Mouse (Mus musculus) right cerebral cortex, postnatal 10 days (tissue): ENCODE measurements at regions not wholly inside any gene's neighbourhood (a gene's known extent, or its start where the extent isn't known, plus 50 kb on each side); places are given as distances from the start of the nearest gene placed in this dataset.

Source experiments
- DNase-seq, 2 experiments: peaks; one replicate each; pipeline ENCODE4 v3.0.0; 2021; ENCODE audit warnings: low spot score in 2 of 2

DNA sequence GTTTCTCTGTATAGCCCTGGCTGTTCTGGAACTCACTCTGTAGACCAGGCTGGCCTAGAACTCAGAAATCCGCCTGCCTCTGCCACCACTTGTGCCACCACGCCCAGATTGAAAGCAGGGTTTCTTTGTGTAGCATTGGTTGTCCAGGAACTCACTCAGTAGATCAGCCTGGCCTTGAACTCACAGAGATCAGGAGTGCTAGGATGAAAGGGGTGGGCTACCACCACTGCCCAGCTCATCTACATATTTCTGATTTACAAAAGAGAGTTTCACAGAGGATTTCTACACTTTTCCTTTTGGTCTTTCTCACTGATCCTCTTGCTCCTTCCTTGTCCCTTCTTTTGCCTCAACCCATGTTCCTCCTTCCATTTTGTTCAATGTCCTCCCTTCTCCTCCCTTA is 53.1 kb upstream of the Lbx1 start:
- no peak for DNase-seq

DNA sequence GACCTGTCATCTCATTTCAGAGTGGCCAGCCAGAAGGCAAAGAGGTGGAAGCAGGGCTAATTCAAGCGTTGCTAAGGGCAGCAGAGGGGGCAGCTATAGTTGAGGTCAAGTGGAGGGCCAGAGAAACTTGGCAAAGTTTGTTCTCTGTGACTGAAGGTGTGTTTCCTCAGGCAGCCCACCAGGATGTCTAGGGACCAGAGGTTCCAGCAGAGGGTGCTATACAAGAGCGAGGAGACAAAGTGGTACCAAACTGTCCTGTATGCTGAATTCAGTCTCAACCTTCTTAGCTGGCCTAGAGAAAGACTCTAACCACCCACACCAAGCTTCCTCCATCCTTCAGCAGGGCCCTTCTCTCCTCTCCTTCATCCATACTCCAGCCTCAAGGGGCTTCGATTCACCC is 62.2 kb upstream of the Lbx1 start:
- no peak for DNase-seq

- no peak for DNase-seq
Measured at GRCm38 (mm10) chr19:45299341-45299740, 63.7 kb upstream of the Lbx1 start.

DNA sequence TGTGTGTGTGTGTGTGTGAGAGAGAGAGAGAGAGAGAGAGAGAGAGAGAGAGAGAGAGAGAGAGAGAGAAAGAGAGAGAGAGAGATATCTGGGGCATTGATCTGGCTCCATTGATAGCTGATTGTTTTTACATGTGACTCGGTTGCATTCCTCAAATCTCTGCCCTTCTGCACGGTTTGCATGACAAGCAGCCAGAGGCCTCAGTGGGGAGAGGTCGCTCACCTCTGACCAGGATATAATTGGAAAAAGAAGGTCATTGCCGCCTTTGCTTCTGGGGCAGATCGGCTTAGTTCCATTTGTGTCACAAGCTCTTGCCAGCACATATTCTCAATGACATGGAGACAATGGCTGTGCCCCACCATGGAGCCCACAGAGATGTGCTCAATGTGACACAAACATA is 63.8 kb upstream of the Btrc start:
- no peak for DNase-seq

DNA sequence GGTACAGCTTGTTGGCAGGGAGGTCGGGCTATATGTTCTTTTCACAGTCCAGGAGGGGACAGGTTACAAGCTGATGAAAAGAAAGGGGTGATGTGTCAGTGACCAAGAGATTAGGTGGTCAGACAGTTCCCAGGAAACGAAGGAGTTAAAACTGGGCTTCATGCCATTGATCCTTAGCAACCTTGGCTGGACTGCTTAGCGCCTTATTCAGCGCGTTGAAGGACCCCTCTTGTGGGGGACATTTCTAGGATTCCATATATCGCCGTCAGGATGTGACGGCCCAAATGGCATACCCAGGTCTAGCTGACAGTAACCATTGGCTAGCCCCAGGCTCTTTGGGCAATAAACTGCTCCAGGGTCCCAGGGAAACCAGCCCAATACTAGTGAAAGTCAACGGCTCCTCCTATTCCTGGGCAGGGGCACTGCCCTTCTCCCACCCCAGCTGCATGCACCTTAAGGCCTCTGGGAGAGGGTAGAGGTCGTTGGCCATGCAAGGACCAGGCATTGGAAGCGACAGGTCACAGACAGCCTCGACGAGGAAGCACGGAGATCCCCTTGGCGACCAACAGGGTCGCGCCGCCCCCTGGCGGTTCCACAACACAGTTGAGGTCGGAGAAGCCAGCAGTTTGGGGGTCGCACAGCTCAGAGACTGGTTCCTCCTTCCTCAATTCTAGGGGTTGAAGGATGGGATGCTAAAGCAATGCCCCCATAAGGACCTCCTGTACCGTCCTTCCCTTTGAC is 62.7 kb upstream of the Btrc start:
- DNase-seq = peak; percentile 75 to 76

- peak in 1 of 2 experiments; percentile 73 for DNase-seq
Measured at GRCm38 (mm10) chr19:45301432-45301732, 62.2 kb upstream of the Btrc start.

DNA sequence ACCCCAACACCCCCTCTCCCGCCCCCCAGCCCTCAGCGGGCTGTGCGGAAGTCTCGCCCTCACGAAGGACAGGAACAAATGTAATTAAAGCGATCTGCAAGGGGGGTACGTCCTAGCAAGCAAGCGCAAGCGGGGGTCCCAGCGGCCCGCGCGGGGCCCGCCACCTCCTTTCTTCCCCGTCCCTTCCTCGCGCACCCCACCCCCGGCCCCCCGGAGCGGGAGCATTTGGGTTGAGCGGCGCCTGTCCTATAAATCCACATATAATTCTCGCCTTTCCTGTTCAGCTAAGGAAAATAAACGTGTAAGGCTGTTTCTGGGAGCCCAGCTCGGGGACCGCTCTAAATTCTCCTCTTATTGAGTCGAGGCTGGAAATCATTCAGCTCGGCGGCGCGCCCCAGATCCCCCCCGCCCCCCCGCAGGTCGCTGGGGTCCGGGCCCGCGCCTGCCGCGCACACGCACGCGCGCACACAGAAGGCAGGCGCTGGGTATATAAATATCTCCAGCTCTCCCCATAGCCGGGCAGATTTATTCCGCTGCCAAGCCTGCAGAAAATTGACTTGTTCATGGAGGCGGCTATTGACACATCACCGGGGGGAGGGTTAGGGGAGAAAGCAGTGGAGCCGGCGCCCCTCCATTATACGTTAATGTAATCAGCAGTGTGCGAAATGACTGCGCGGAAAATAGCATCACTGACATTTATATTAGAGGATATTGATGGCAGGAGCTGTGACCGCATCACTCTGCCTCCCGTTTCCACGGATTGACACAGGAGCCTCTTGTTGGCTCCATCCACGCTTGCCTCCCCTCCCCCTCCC is 61.6 kb upstream of the Btrc start:
- DNase-seq = peak; percentile 85 to 91

- DNase-seq = peak; percentile 58 to 60
Measured at GRCm38 (mm10) chr19:45302548-45303241, 60.8 kb upstream of the Btrc start.

DNA sequence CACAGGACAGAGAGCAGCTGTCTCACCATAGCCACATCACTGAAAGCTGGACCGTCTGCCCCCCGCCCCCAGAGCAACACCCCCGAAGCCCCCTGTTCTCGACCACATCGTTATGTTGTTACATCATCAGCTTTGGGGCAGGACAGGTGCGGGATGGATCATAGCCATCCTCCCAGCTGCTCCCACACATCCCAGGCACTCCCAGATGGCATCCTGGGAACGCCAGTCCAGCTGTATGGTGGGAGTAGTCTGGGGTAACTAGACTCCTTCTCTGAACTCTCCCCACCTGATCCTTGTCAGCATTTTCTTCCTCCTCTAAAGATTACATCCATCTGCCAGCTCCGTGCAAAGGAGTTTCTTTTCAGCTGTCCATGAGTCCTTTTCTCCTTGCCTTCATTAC is 59.0 kb upstream of the Btrc start:
- DNase-seq = peak in 1 of 2 experiments; percentile 56

GRCm38 (mm10) chr19:45307299-45308275 is 55.9 kb upstream of the Btrc start:
- DNase-seq = no peak

GRCm38 (mm10) chr19:45308676-45309275 is 54.8 kb upstream of the Btrc start:
- DNase-seq = no peak

DNA sequence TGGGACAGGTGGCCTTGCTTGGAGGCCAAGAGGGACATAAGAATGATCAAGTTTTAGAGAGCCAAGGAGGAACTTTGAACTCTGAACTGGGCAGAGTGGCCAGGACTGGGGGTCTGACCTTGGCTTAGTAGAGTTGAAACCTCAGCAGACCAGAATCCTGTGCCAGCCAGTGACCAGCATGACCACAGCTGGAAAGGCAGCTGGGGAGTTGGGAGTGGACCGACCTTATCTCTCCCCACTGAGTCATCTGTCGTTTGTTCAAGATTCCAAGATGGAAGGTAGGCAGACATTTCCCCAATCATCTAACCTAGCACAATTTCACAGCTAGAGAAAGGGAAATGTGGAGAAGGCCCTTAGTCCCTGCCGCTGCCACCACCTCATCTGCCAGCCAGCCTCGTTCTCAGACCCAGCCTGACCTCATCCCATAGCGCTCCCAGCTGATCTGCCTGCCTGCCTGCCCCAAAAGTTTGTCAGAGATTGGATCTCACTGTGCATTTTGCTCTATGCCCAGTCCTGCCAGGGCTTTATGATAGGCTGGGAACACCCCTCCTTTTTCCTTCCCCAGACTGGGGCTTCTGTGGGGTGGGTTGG is 53.1 kb upstream of the Btrc start:
- DNase-seq = no peak

DNA sequence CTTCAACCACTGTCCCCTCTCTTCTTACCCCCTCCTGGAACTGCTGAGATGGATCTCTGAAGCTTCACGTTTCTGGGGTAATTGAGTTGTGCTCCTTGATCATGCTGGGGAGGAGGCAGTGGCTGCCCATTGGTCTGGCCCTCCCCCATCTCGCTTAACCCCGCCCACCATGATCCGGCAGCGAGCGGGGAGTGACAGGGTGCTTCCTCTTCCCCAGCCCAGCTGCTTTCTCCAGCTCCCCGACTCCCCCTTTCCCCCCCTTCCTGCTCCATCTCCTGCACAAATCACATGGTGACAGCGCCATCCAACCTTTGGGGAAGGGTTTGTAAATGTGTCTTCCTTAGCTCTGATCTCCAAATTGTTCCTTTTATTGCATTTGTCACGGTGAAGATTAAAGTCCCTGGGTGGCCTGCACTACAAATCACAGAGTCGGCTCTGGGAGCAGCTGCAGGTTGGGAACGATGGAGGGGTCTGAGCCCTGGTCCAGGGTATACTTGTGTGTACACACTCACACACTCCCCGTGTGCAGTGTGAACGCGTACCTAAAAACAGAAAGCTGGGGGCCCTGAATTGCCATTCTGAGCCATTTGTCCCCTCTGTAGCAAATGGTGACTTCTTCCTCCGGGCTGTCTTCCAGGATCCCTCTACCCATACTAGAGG is 52.5 kb upstream of the Btrc start:
- DNase-seq = peak; percentile 78 to 81

DNA sequence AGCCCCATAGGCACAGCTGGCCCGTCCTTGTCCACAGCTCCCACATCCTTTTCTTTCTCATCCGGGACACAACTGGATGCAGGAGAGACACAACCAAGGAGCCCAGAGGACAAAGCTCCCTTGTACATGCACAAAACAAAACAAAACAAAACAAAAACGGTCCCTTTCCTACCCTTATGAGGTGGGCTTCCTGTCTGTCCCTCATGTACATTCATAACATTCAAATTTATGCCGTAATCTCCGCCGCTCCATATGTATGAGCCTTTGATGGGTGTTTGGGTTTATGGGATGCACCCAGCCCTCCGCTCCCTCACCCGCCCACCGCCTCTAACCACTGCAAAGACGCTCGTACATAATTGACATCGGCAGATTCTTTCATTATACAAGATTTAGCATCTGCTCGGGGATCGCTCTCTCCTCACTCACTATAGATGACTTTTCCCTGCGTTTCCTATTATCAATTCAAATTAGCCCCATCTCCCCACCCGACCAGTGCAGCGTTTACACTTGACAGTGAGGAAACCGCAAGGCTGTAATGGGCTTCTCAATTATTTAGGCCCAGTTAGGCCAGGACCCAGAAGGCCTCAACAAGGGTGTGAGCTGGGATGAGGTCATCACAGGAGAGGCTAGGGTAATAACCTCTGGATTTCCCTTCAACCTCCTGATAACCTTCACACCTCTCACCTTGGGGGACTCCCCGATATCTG is 51.5 kb upstream of the Btrc start:
- no peak for DNase-seq

DNA sequence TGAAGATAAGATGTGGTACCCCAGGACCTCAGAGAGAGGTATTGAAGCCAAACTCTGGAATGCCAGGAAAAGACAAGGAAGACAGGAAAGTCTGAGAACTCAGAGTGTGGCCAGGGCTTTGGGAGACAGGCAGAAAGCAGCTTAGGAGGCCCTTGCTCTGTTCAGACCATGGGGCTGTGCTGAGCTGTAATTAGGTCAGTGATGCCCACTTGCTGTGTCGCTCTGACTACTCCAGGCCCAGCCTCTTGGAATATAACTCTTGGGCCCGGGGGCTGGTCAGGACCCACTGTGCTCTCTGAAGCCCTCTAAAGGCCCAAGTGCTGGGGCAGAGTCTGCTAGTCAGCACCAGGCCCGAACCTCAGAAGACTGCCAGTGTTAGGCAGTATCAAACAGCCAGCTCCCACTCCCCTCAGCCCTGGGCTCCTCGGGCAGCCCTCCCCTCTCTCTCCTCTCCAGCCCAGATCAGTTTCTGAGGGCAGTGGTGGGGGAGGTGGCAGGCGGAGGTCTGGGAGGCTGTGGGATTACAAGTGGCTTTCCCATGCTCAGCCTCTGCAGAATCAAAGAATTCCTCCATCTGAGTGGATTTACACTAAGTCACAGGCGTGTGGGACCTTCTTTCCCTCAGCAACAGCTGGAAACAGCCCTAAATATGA is 50.7 kb upstream of the Btrc start:
- no peak for DNase-seq
